Mouse (Mus musculus): ENCODE results near the gene Tdrd1. TPM values are rescaled to one million over a fixed set of nuclear protein-coding genes. Genes with fewer than 3 reads are reported as not detected.

Tdrd1 gene
- polyA plus RNA-seq, 1 experiment from 2014 or later: 0.81 TPM

DNA sequence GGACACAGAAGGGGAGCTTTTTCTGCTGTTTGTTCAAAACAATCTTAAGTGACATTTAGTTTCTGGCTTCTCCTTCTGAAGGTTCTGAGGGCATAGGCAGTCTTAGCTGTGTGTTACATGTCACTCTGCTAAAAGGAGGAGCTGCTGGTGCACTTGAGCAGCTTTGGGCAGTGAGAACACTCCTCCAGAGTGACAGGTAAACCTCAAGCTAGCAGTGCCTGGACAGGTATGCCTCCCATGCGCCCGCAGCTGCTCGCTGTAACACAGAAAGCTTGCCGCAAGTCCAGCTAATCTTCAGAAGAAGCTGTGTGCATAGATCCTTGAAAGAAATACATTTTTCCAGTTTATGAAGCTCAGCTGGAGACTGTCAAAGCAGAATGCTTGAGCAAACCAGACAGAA is 4.2 kb downstream of the Tdrd1 start:
- 63% methylated on average over 4 of the region's 4 CpGs for WGBS

DNA sequence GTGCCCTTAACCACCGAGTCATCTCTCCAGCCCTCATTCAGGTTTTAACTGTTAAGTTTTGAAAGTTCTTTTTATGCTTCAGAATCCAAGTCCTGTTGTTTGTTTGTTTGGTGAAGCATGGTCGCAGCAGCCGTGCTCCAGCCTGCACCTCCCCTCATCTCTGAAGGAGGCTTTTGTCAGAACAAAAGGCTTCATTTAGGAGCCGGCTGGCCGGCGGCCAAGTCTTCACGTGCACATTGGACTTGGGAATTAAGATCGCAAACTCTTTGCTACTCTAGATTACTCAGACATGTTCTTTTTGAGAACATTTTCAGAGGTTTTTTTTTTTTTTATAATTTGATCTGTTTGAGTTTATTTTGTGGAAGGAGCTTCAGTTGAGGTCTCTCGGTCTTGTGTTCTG is 9.3 kb downstream of the Tdrd1 start:
- no peak for ATAC-seq (ENCODE audit: borderline replicate concordance, extremely low read depth, low FRiP score, low TSS enrichment)
- H3K27me3 ChIP-seq: no peaks in the 10 kb centered on the region
- no peak overlapping the region for H3K9ac ChIP-seq
- H3K9me3 ChIP-seq: no peaks in the 10 kb centered on the region
- no peak overlapping the region for H3K4me2 ChIP-seq
- H3K4me1 ChIP-seq: peaks cover 12% of the 10 kb centered on the region; the same call in 1 of the 2 replicates
- 38% methylated on average over 9 of the region's 9 CpGs for WGBS
- no peak overlapping the region for H3K27ac ChIP-seq
- no peaks in the 10 kb centered on the region for H3K36me3 ChIP-seq
- H3K4me3 ChIP-seq: no peak overlapping the region

More for the DNA sequence above, 4.2 kb downstream of the Tdrd1 start:
- no peak overlapping the region for H3K9ac ChIP-seq
- no peaks in the 10 kb centered on the region for H3K36me3 ChIP-seq
- H3K4me3 ChIP-seq: no peak overlapping the region
- peaks cover 14% of the 10 kb centered on the region; the same call in 1 of the 2 replicates for H3K27me3 ChIP-seq
- 0 out of 2 replicates have a peak, but pooled peaks cover 6% of the 10 kb centered on the region for H3K4me1 ChIP-seq
- H3K27ac ChIP-seq: no peak overlapping the region
- no peak overlapping the region for H3K4me2 ChIP-seq
- no peaks in the 10 kb centered on the region for H3K9me3 ChIP-seq
- ATAC-seq (ENCODE audit: borderline replicate concordance, extremely low read depth, low FRiP score, low TSS enrichment): no peak

DNA sequence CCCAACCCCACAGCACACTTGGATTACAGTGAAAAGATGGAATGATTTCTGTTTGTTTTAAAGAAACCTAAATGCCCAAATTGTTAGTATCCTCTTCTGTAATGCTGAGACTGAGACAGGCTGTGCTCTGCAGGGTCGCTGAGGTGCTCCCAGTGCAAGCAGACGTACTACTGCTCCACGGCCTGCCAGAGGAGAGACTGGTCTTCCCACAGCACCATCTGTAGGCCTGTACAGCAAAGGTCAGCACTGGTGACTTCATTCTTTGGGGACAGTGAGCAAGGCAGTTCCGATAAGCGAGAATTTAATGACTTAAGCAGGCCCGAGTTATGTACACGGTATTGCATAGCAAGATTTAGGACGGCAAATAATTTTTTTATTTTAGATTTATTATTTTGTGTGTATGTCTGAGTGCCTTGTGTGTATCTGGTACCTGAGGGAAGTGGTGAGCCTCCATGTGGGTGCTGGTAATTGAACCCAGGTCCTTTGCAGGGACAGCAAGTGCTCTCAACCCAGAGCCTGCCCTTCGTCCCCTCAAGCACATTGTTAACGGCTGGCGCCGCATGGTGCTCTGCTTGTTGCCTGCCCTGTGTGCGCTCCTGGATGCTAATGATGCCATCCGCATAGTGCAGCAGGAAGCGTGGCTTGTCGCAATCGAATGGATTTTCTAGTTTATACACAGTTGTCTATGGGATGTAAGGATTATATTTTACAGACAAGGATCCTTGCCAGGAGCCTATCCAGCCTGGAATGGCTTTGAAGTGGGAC is 13.1 kb downstream of the Tdrd1 start:
- Histone ChIP-seq H3K9me3 (no peaks in the 10 kb centered on the region), H3K36me3 (no peaks in the 10 kb centered on the region), H3K4me3 (no peak overlapping the region), H3K9ac (no peak overlapping the region), H3K27ac (no peak overlapping the region), H3K27me3 (no peaks in the 10 kb centered on the region), H3K4me1 (peaks cover 19% of the 10 kb centered on the region), H3K4me2 (no peak overlapping the region)
- 72% methylated on average over 17 of the region's 17 CpGs for WGBS
- ATAC-seq (ENCODE audit: borderline replicate concordance, extremely low read depth, low FRiP score, low TSS enrichment): no peak

DNA sequence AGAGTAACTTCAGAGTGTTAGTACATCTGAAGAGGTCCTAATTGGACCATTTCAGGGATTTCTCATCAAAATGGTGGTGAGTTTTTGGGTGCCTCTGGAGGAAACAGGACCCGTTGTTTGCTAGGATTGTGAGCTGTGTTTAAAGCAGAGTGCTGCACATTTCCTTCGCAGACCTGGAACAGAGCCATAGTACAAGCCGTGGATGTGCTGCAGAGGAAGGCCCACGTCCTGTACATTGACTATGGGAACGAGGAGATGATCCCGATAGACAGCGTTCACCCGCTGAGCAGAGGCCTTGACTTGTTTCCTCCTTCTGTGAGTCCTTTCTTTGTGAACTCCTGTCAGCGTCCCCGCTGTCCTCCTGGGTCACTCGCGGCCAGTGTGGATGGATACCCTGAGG is 17.0 kb downstream of the Tdrd1 start:
- Histone ChIP-seq H3K9ac (no peak overlapping the region), H3K9me3 (no peaks in the 10 kb centered on the region), H3K4me2 (no peak overlapping the region), H3K4me1 (peaks cover 16% of the 10 kb centered on the region), H3K27ac (no peak overlapping the region), H3K27me3 (no peaks in the 10 kb centered on the region), H3K4me3 (no peak overlapping the region), H3K36me3 (no peaks in the 10 kb centered on the region)
- WGBS: 63% methylated on average over 12 of the region's 12 CpGs
- ATAC-seq (ENCODE audit: borderline replicate concordance, extremely low read depth, low FRiP score, low TSS enrichment): no peak

DNA sequence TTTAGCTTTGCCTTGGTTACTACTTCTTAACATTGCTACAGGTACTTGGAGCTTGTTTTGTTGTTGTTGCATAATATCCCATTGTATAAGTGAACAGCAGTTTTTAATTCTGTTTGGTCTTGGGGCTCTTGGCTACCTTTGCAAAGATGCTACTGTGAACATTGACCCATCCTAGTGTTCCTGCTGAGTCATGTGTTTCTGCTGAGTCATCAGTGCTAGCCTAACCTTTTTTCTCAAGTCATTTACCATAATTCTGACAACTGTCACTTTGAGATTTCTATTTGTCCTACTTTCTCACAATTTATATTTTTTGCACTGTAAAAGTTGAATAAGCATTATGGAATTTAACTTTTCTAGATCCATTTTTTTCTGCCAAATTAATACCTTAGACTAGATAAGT is 26.6 kb downstream of the Tdrd1 start:
- no peaks in the 10 kb centered on the region for H3K27me3 ChIP-seq
- H3K27ac ChIP-seq: no peak overlapping the region
- no peaks in the 10 kb centered on the region for H3K9me3 ChIP-seq
- no peak overlapping the region for H3K4me2 ChIP-seq
- no peak for ATAC-seq (ENCODE audit: borderline replicate concordance, extremely low read depth, low FRiP score, low TSS enrichment)
- no peaks in the 10 kb centered on the region for H3K36me3 ChIP-seq
- H3K4me3 ChIP-seq: no peak overlapping the region
- no peak overlapping the region for H3K9ac ChIP-seq
- peaks cover 13% of the 10 kb centered on the region for H3K4me1 ChIP-seq

DNA sequence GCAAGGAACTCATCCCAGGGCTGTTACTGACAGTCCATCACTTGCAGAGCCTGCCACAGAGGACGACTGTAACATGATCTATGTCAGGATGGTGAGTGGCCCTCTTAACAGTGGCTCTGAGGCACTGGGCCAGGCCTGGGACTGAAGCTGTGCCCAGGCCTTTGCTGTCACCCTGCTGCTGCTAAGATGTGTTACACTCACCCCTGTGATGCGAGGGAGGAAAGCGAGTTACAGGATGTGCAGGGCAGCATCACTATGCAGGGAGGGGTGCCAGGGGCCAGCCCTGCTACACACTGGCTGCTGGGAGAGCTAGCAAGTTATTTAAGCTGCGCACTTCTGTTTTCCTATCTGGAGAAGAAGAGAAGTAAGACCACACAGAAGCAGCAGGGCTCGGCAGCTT is 30.4 kb downstream of the Tdrd1 start:
- no peak overlapping the region for H3K27ac ChIP-seq
- H3K4me1 ChIP-seq: peaks cover 13% of the 10 kb centered on the region
- H3K4me2 ChIP-seq: no peak overlapping the region
- no peaks in the 10 kb centered on the region for H3K27me3 ChIP-seq
- H3K4me3 ChIP-seq: no peak overlapping the region
- peak; percentile 84 for ATAC-seq (ENCODE audit: borderline replicate concordance, extremely low read depth, low FRiP score, low TSS enrichment)
- H3K9ac ChIP-seq: no peak overlapping the region
- 17% methylated on average over 5 of the region's 5 CpGs for WGBS
- H3K9me3 ChIP-seq: no peaks in the 10 kb centered on the region
- no peaks in the 10 kb centered on the region for H3K36me3 ChIP-seq

DNA sequence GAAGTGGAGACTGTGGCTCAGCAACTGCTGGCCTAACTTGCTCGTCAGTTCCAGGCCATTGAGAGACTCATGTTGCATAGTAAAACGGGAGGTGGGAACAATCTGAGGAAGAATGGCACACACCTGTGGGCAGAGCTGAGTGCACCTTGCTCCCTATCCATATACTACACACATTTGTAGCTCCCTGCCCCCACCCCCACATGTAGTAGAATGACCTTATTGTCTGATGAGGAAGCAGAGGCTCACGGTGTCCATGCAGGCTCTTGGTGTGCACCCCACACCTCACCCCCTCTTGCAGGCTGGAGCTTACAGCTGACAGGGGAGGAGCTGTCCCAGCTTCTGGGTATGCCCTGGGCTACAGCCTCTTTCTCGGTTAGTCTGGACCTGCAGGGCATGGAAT is 41.7 kb downstream of the Tdrd1 start:
- no peaks in the 10 kb centered on the region for H3K4me1 ChIP-seq
- peaks cover 16% of the 10 kb centered on the region for H3K27me3 ChIP-seq
- 65% methylated on average over 4 of the region's 4 CpGs for WGBS
- no peak overlapping the region for H3K4me3 ChIP-seq
- no peak overlapping the region for H3K9ac ChIP-seq
- no peak for ATAC-seq (ENCODE audit: borderline replicate concordance, extremely low read depth, low FRiP score, low TSS enrichment)
- no peak overlapping the region for H3K4me2 ChIP-seq
- H3K27ac ChIP-seq: no peak overlapping the region
- H3K9me3 ChIP-seq: no peaks in the 10 kb centered on the region
- no peaks in the 10 kb centered on the region for H3K36me3 ChIP-seq

DNA sequence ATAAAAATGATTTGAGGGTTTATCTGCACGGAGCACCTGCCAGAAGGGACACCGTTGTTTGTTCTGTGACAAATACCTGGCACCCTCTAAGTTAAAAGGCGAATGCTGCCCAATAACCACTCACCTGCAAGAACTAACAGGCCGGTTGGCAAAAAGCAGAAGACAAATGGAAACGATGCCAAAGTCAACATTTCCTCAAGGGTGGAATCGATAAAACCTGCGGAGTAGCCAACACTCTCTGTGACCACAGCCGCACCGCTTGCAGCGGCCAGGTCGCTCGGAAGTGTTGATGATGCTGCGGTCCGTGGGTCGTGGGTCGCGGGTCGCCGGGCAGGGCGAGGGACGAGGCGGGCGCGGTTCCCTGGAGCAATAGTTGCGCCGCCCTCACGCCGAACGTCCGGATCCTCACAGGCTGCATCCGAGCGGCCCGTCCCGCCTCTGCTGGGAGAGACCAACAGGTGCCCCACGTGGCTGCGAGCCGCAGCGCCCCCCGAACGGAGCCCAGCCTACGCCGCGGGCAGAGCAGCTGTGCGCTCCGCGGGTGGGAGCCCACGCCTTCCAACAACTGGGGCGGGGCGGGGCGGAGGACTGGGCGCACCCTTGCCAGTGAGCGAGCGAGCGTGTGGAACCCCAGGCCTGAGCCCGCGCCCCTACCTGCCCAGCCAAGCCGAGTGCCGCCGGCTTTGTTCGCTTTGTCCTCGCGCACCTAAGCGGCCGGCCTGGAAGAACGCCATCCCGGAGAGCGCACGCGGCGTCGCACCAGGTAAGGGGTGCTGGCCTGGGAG is 48.0 kb downstream of the Tdrd1 start, which contains the start of gene Vwa2:
Vwa2 (plus strand) TSS at position 434 of the 785 bp plus-strand sequence.
- H3K9ac ChIP-seq: peak within 1 kb of the TSS; percentile 40
- ATAC-seq (ENCODE audit: borderline replicate concordance, extremely low read depth, low FRiP score, low TSS enrichment): peak; percentile 66
- no peaks in the 10 kb centered on the region for H3K9me3 ChIP-seq
- no peaks in the 10 kb centered on the region for H3K36me3 ChIP-seq
- H3K4me3 ChIP-seq: peak within 1 kb of the TSS; percentile 50
- H3K27ac ChIP-seq: peak within 1 kb of the TSS; percentile 31; the same call in 1 of the 2 replicates
- 2% methylated on average over 71 of the region's 71 CpGs for WGBS
- peaks cover 28% of the 10 kb centered on the region for H3K4me1 ChIP-seq
- H3K27me3 ChIP-seq: peaks cover 62% of the 10 kb centered on the region
- H3K4me2 ChIP-seq: peak within 1 kb of the TSS; percentile 94

DNA sequence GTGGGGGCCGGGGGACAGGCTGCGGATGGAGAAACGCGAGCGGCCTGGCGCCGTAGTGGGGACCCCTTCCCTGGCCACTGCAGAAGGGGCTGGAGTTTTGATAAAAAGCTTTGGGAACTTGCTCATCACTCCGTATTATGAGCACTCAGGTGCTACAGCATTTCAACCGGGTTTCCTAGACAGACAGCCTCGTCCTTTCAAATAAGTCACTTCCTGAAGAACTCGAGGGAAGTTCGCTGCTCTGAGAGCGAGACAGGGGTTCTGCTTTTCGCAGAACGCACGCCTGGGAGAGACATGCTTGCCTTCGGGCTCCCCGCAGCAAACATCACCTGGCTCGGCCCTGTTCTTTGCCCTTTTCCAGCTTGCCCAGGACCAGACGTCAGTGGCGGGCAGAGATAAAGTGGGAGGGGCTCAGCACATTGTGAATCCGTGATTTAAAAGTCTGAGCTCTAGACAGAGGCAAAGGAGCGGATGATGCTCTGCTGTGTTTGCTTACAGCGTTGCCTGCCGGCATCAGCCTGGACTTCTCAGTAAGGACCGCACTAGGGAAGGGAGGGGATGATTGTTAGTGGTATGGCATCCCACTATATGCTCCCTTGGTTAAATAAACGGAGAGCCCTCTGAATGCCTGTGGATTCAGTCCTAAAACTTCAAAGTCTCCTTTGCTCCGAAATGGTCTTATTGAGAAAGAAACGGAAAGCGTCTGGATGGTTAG is 48.7 kb downstream of the Tdrd1 start:
- Histone ChIP-seq H3K9ac (peak overlapping the region; percentile 40), H3K4me2 (peak overlapping the region; percentile 94), H3K36me3 (no peaks in the 10 kb centered on the region), H3K27ac (no peak overlapping the region), H3K9me3 (no peaks in the 10 kb centered on the region), H3K4me1 (peaks cover 28% of the 10 kb centered on the region), H3K27me3 (peaks cover 62% of the 10 kb centered on the region), H3K4me3 (peak overlapping the region; percentile 50)
- no peak for ATAC-seq (ENCODE audit: borderline replicate concordance, extremely low read depth, low FRiP score, low TSS enrichment)
- WGBS: 6% methylated on average over 30 of the region's 30 CpGs

DNA sequence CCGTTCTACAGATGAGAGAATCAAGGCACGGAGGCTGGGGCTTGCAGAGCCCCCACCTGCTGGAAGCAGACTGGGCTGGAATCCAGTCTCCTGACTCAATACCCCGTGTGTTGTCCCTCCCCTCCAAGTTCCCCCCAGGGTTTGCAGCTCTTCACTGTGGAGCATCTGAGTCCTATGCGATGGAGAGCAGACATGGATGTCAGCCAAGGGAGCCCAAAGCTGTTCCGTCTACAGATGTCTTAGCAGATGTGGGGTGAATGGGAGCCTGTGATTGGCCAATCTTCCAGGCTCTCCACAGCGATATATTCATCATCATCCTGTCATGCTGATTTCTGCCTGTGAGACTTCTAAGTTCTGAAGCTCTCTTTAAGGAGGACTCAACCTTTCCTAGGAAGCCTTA is 51.4 kb downstream of the Tdrd1 start:
- Histone ChIP-seq H3K36me3 (no peaks in the 10 kb centered on the region), H3K27me3 (peaks cover 50% of the 10 kb centered on the region), H3K4me2 (no peak overlapping the region), H3K4me1 (peaks cover 28% of the 10 kb centered on the region), H3K27ac (no peak overlapping the region), H3K9ac (no peak overlapping the region), H3K4me3 (no peak overlapping the region), H3K9me3 (no peaks in the 10 kb centered on the region)
- peak; percentile 33; the same call in 1 of the 2 replicates for ATAC-seq (ENCODE audit: borderline replicate concordance, extremely low read depth, low FRiP score, low TSS enrichment)
- 40% methylated on average over 6 of the region's 6 CpGs for WGBS

DNA sequence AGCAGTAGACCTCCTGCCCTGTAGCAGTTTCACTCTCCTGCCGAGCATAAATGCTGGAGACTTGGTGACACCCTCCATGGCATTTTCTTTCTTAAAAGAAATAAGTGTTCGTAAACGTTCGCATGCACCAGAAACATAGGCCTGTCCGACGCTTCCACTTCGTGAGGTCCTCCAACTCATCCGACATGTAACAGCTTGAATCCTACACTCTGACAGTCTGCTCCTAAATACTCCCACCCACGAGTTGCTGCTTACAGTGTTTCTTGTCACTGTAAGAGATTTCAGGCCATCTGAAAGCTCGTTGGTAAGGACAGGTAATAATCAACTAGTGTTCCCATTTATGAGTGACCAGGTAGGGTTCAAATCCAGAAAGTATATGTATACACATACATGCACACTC is 61.9 kb downstream of the Tdrd1 start:
- Histone ChIP-seq H3K9me3 (no peaks in the 10 kb centered on the region), H3K27me3 (no peaks in the 10 kb centered on the region), H3K4me3 (no peak overlapping the region), H3K9ac (no peak overlapping the region), H3K4me1 (peaks cover 21% of the 10 kb centered on the region), H3K27ac (no peak overlapping the region), H3K4me2 (no peak overlapping the region), H3K36me3 (no peaks in the 10 kb centered on the region)
- no peak for ATAC-seq (ENCODE audit: borderline replicate concordance, extremely low read depth, low FRiP score, low TSS enrichment)
- 64% methylated on average over 10 of the region's 10 CpGs for WGBS

Measured in lung, embryonic 15.5 days (tissue).